Mouse (Mus musculus) mouse trophoblast stem cell (cell line): Measurements from ENCODE around the gene Gtpbp8.

Experiments
- in situ Hi-C, 2 experiments: fragments of 300-500 bp; cut with MseI, MboI; formaldehyde crosslinking; loops; 2 replicates in 1 of 2; 3 replicates in 1 of 2; pipeline ENCODE4 v1.15.1; 2025

Gtpbp8 gene

DNA sequence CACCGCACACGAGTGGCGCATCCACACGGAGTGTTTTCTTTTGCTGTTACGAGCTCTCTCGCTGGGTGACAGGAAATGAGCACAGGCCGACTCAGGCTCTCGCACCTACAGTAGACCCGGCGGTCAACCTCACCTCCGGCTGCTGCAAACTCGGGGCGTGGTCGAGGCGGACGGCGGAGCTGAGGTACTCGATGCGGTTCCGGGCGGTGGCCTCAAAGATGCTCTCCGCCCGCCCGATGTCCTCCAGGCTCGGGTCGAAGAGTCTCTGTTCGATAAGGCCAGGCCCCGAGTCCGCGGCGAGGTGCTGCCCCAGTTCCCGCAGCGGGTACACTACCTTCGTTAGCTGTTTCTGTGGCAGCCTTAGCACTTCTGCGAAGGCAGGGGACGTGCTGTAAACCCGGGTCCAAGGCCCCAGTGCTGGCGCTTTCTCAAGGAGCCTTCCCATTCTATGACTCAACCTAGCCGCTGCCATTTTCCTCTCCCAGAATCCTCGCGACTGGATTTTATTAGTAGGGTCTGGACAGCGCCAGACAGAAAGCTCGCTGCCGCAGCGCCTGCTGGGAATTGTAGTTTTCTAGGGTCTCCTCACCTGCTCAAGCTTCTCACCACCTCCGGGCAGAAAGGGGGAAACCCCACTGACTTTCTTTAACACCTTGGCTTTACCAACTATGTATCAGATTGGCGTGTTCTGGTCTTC, at the start of gene Gtpbp8:
Gene Gtpbp8, minus strand, starts transcription at position 498 of the 697 bp plus-strand sequence.
- in situ Hi-C loops, result no loop called here

DNA sequence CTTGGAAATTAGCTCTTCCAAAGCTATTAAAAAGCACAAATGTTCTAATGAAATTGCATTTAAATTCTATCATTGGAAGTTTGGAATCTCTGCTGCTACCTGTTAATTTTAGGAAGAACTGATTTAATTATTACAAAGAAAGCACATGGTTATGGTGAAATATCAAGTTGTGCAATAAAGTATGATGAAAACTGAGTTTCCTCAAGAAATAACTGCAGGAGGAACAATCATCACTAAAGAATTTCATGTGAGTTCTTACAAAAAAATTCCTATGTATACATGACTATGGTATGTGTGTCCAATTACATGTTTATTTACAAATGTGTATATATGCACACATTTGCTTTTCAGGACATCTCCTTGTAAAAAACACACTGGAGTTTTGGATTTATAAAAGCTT, 48.3 kb upstream of the Gtpbp8 start:
- in situ Hi-C loops, result no loop called here

DNA sequence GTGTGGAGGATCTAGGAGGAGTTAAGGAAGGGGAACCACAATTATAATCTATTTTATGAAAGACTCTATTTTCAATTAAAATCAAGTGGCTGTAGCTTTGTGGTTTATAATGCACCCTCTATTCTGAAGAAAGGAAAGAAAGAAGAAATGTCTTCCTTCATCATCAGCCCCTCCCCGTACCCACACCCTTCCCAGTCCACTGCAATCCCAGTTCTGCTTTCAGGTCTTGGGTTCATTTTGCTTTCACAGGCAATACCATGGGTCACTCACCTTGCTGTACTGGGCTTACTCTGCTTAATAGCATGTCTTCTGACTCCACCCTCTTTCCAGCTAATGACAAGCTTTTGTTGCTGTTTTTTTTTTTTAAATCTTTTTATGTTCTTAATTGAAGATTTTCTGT, 40.8 kb upstream of the Gtpbp8 start:
- in situ Hi-C loops, result no loop called here

DNA sequence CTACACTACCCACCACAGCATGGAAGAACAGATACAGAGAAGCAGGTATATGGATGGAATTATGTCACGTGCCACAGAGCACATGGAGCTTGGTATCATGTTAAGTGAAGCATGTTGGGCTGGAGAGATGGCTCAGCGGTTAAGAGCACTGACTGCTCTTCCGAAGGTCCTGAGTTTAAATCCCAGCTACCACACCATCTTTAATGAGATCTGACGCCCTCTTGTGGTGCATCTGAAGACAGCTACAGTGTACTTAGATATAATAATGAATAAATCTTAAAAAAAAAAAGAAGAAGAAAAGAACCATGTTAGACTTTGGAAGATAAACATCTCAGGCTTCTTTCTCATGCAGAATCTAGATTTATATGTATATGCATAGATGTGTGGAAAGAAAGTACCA, 34.6 kb upstream of the Gtpbp8 start:
- in situ Hi-C loops, result no loop called here

DNA sequence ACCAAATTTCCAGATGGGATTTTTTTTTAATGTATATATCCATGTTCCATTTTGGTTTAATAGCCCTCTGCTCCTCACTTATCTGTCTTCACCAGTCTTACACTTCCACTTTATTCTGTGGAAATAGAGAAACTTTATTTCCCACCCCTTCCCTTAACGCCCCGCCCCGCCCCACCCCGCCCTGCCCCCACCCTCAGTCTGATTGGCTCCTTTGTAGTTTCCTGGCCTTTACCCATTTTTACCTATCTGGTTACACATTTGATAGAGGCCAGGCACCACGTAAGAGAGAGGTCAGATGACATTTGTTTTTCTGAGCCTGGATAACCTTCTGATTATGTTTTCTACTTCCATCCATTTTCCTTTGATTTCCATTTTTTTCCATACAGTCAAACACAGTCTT, 33.3 kb upstream of the Gtpbp8 start:
- in situ Hi-C loops, result no loop called here

DNA sequence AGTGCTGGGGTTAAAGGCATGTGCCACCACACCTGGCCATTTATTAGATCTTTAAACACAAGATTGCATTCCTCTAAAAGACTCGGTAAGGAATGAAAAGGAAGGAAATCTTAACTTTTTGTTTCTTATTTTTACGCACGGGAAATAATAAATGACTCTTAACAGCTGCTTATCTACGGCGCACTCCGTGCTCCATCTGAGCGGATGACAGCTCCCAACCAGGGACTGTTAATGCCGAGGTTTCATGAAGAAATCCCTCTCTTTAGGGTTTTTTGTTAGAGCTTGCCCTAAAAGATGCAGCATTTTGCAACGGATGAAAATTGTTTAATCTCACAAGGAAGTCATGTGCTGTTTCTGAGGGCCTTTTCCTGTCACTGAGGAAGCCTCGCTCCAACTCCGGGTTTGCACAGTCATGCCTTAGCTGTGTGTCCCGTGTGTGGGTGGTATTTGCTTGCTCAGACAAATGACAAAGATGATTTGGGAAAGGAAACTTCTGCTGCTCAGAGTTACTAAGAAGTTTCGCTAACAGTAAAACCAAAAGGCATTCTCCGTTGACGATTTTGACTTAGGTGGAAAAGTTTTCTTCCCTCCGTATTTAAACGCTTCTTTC, 32.5 kb upstream of the Gtpbp8 start:
- in situ Hi-C loops, result no loop called here

DNA sequence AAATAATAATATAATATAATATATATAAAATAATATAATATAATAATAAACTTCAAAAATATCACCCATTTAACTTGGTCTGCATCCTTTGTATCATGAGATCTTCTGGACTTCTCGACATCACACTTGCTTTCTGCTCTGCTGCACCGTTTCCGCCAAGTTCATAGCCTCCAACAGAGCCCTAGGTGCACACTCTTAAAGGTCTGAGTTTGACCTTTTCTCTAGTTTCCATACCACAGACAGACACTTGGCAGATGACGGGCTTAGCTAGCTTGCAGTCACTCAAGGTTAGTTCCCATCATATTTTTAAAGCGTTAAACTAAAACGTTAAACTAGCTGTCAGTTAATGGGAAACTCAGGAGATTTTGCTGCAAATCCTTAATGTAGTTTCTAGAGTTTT, 28.0 kb upstream of the Gtpbp8 start:
- in situ Hi-C loops, result loop anchor here in 1 of 2 experiments (25.0 kb wide), 1 partner anchor 313 kb away; the partner anchor contains the start of gene Ccdc80

DNA sequence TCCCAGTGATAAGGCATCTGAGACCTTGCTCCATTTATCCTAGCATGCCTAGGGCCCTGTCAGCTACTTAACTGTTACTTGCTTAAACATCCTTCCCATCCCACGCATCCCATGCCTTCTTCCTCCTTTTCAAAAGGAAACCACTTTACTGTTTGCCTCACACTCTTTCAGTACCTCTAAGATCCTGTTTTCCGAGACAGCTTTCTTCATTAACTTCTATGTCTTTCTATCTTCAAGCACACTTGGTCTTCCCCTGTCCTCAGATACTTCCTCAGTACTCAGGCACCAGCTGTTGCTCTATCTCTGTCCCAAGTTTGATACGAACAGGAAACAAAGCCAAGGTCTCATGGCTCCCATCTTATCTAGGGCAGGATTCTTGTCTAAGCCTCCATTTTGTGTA, 27.5 kb upstream of the Gtpbp8 start:
- in situ Hi-C loops, result loop anchor here in 1 of 2 experiments (25.0 kb wide), 1 partner anchor 314 kb away; the partner anchor contains the start of gene Ccdc80

DNA sequence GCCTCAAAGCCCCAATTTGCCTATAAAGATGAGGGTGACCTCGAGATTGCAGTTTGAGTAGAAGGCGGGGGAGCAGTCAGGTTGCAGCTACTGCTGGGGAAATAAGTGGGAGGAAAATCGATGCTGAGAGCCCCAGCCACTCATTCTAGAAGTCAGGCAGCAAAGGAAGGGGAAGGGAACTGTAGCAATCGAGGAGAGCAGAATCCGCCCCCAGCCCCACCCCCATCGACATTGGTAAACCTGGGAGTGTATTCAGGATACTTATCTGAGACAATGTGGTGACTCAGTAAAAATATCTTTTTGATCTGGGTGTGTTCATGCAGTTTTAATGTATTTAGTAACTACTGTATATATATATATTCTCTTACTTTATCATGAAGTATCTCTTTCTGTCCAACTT, 26.4 kb upstream of the Gtpbp8 start:
- in situ Hi-C loops, result loop anchor here in 1 of 2 experiments (25.0 kb wide), 1 partner anchor 315 kb away; the partner anchor contains the start of gene Ccdc80

DNA sequence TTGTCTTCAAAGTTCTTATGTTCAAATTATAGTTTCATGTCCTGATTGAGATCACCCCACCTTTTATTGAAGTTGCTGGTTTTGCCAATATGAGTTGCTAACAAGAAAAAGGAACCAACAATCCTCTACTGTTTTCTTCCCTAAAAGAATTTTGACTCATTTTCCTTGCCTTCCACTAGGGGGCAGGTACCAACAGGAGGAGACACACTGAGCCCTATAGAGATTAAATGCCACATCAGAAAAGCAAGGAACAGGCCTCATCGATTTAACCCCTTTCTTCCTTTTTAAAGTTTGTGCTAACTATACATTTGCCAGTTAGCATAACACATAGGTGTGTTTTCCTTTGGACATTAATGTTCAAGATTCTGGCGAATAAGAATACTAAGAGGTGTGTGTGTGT, 21.8 kb upstream of the Gtpbp8 start:
- in situ Hi-C loops, result loop anchor here (10.0 to 25.0 kb wide), 3 partner anchors 257 to 327 kb away; partner anchors contain the start of gene Ccdc80 (in 2 of the 2)

DNA sequence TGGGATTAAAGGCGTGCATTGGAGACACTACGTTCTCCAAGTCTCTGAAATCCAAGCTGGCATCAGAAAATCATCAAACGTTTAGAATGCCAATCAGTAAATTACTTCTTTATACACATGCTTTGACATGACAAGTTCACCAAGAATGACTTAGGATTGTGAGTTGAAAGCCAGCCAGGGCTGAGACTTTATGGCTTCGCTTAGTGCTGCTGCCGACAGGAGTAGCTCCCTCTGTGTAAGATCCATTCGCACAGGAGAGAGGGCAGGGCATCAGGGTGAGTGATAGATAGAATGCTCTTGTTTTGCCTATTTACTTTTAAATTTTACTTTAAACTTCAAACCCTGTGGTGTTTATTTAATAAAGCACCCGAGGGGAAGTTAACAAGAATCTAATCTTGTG, 21.3 kb upstream of the Gtpbp8 start:
- in situ Hi-C loops, result loop anchor here (10.0 to 25.0 kb wide), 3 partner anchors 257 to 327 kb away; partner anchors contain the start of gene Ccdc80 (in 2 of the 2)

DNA sequence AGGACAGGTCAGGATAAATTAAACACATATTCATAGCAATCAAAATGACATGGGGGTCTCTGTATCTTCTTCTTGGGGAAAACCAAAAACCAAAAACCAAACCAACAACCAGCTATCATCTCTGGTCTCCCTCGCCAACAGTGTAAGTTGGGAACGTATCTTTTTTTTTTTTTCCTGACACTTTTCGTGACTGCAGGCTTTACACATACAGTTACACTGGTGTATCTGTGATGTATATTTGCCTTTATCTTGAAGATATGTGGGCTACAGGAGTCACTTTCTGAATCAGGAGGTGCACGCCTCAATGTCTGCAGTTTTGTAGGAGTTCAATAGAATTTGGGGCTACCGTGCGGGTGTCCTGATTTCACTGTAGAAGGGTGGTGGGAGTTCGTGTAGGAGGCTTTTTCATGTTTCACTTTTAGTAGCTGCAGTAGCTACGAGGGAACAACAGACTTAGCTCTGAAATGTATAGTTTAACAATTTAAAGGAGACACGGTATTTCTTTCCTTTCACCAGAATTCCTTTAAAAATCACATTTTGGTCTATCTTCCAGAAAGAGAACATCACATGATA, 20.2 kb upstream of the Gtpbp8 start:
- in situ Hi-C loops, result loop anchor here (10.0 to 25.0 kb wide), 3 partner anchors 258 to 328 kb away; partner anchors contain the start of gene Ccdc80 (in 2 of the 2)

DNA sequence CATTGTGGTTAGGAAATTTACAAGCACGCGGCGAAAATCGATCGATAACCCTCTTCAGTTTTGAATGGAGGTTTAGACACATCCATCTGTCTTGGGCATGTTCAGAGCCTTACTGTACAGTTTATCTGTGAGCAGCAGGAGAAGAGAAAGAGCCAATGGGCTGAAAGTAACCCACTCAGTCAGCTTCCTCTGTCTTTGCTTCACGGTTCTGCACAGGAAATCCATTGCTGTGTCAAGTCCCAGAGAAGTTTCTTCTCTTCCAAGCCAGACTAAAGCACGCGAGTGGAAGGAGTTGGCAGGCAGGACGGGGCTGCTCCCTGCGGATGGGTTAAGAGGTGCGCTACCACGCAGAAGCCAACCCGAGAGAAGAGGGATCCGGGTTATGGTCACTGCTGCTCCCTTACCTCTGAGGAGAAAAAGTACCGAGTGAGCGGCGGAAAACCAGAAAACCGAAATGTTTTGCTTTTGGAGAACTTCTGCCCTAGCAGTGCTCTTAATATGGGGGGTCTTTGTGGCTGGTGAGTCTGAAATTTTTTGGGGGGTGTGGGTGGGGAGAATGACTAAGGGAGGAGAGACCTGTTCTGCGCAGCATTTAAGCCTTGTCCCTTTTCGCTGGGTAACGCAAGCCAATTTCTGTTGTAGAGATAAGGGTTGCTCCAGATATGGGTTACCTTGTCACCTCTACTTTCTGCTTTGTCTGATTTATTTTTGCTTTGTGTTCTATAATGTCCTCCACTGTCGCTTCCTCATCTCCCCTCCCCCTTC, 19.6 kb upstream of the Gtpbp8 start, which contains the start of gene Cd200r1:
Gene Cd200r1, plus strand, starts transcription at position 182 of the 765 bp plus-strand sequence.
- in situ Hi-C loops, result loop anchor here (10.0 to 25.0 kb wide), 3 partner anchors 259 to 329 kb away; partner anchors contain the start of gene Ccdc80 (in 2 of the 2)

DNA sequence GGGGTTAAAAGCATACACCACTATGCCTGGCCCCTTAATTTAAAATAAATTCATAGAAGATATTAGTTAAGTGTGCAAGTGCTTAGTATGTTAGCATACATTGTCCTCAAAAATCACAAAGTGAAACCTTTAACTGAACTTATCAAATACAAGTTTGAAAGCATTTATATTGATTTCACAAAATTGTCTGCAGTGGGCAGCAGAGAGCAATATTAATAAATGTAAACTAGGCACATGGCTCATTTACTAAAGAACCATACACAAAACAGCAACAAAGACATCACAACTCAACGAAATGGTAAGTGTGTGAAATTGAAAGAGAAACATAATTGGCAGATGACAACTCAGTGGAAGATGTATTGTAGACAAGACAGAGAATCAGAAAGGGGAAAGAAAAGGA, 15.6 kb upstream of the Gtpbp8 start:
- in situ Hi-C loops, result loop anchor here (10.0 to 25.0 kb wide), 3 partner anchors 263 to 333 kb away; partner anchors contain the start of gene Ccdc80 (in 2 of the 2)

DNA sequence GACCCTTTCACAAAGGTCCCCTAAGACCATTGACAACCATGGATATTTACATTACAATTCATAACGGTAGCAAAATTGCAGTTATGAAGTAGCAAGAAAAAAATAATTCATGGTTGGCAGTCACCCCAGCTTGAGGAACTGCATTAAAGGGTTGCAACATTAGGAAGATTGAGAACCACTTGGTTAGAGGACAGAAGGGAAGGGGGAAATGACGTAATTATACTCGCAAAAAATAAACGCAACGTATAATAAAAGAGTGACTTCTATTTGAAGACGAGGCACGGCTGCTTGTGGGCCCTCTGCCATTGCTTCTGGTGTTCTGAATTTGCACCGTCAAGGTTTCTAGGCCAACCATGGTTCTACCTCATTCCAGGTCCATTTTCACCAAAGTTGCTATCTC, 11.5 kb upstream of the Gtpbp8 start:
- in situ Hi-C loops, result loop anchor here in 1 of 2 experiments (25.0 kb wide), 1 partner anchor 330 kb away; the partner anchor contains the start of gene Ccdc80

DNA sequence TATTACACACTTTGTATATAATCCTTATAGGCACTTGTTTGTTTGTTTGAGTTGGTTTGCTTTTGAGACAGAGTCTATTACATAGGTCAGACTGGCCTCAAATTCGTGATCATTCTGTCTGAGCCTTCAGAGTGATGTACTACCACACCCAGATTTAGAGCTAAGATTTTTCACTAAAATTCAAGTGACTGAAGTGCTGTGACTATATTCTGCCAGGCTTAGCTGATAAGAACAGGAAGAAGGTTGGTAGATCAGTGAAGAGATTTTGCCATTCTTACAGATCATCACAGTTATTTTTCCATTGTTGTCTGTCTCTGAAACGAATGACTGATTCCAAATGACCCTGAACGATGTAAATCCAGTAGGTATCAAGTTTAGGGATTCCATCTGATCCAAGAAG, 1.8 kb upstream of the Gtpbp8 start:
- in situ Hi-C loops, result no loop called here

DNA sequence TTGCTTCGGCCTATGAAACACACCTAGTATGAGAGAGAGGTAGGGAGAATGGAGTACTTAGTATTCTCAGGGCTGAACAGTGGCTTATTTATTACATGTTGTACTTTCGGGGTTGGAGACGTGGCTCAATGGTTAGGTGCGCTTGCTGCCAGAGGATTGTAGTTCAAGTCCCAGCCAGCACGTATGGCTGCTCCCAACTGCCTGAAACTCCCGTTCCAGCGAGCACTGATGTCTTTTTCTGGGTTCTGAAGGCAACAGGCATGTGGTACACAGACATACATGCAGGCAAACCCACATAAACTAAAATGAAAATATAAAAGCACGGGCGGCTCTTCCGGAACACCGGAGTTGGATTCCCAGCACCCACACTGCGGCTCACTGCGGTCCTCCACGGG, 695 bp downstream of the Gtpbp8 start:
- in situ Hi-C loops, result no loop called here

DNA sequence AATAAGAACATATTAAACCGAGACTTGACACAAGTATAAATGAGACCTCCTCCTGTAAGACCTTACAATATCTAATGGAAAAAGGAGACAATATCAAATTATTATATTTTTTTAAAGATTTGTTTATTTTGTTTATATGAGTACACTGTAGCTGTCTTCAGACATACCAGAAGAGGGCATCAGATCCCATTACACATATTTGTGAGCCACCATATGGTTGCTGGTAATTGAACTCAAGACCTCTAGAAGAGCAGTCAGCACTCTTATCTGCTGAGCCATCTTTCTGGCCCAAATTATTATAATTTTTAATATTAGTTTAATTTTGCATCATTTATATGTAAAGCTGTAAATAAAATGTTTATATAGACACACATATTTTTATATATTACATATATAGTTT, 3.4 kb downstream of the Gtpbp8 start:
- in situ Hi-C loops, result no loop called here

DNA sequence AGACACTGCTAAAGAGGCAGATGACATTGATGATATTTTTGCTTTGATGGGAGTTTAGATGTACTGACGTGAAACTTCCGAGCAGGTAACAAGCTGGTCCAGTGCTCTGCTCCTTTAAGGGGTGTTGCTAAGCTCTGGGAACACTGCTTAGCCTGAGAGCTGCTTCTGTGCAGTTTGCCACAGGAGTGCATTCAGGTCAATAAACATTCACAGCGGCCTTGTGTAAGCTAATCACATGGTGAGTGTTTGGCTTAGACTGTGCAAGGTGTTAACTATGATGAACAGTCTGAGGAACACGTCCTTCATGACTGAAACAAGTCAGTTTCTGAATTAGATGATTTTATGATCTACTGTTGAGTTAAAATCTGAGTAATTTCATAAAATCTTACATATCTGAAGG, 10.0 kb downstream of the Gtpbp8 start:
- in situ Hi-C loops, result no loop called here

DNA sequence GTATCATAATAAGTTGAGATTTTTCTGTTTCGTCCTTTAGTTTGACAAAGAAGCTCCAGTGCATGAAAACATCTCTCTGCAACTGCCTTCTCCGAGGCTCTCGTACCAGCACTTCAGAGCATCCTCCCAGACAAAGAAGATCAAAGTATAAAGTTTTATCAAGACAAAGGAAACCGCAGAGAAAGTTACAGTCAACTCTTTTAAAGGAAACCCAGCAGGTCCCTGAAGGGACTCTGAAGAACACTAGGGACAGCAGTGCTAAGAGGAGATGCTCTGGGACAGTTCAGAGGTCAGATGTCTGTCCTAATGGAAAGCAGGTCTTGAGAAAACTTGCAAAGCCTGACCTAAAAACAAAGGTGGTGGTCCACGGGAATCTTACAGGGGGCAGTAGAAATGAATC, 10.5 kb downstream of the Gtpbp8 start:
- in situ Hi-C loops, result no loop called here

DNA sequence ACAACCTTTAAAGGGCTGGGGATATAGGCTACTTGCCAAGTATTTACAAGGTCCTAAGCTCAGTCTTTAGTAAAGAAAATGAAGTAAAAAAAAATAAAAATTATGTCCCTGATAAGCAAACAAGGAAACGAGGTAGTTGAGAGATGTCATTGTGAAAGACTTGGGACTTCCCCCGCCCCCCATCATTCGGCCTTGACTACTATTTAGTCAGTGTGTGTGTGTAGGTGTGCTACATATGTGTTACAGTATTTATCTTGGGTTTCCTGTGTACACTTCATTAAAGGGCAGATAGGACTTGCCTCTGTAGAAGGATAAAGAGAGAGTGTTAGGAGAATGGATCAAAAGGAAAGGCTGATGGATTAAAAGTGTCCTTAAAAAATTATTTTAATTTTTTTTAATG, 12.1 kb downstream of the Gtpbp8 start:
- in situ Hi-C loops, result no loop called here
